Mouse (Mus musculus) Patski (cell line): ENCODE data around the gene Tcte3. TPM values are rescaled to one million over a fixed set of nuclear protein-coding genes. Genes with fewer than 3 reads are reported as not detected.
A peak's percentile ranks its signal among the peaks of the same experiment; 100 is the strongest.
"Not testable (repeated sequence)": the region's sequence is repeated elsewhere in the genome, so short reads cannot be mapped to it uniquely, and the experiment has no call there.

Experiments used
- ATAC-seq: fragments of 100-300 bp; one replicate; pipeline ENCODE4 v1.8.0; 2021
- CTCF ChIA-PET: fragments of 350-600 bp; sonication (Branson Sonifier 250); formaldehyde crosslinking; loops from one replicate; lab custom pipeline; 2022; ENCODE audit warnings: inconsistent platforms; lab: Charles Lee
- POLR2A ChIA-PET: fragments of 350-600 bp; sonication (Branson Sonifier 250); formaldehyde crosslinking; loops from one replicate; lab custom pipeline; 2022; ENCODE audit warnings: antibody characterized with exemption, inconsistent platforms; lab: Charles Lee
- DNase-seq: peaks from one replicate; pipeline ENCODE4 v3.0.0-alpha.2; 2011; ENCODE audit warnings: low read depth, low spot score
- H3K27me3 ChIP-seq: fragments of 371-371 bp; one replicate; pipeline ENCODE4 v1.5.1; 2021
- in situ Hi-C: fragments of 300-500 bp; cut with MboI; formaldehyde crosslinking; loops from 3 replicates; pipeline ENCODE4 v1.11.1; 2018; ENCODE audit warnings: low pct_unique_long_range_greater_than_20kb, mixed read lengths
- polyA plus RNA-seq: library from polyadenylated mRNA; unstranded; gene quantifications from one replicate; pipeline ENCODE4 v1.2.3, GENCODE M21; 2021

The Tcte3 gene
- polyA plus RNA-seq, 1 experiment from 2014 or later, result 0.19 TPM

DNA sequence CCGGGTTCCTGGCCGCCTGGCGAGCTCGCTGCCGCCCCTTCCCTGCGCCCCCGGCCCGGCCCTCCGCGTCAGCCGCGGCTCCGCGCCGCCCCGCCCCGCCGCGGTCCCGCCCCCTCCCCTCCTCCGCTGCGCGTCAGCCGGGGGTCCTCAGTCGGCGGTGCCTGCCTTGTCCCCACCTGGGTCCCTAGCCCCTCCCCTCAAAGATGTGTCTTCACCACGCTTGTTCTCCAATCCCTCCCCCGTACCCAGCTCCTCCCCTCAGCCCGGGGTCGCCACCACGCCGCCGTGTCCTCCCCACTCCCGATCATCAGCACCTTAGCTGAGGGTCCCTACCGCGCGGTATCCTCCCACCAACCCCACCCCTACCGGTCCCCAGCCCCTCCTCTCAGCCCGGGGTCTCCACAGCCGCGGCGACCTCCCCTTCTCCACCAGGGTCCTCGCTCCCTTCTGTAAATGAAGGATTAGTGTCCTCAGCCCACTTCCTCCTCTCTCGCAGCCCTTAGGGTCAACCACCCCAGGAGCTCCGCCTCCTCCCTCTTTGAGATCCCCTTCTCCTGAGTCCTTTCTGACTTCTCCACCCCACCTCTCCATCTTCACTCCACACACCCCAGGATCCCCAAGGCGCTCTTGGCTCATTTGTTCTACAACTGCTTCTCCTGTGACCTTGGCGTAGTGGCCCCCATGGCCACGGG lies 16.6 kb downstream of the Tcte3 start:
- in situ Hi-C loops, CTCF ChIA-PET, H3K27me3 ChIP-seq, DNase-seq, POLR2A ChIA-PET: not testable (repeated sequence)
- ATAC-seq, result peak; percentile 49

DNA sequence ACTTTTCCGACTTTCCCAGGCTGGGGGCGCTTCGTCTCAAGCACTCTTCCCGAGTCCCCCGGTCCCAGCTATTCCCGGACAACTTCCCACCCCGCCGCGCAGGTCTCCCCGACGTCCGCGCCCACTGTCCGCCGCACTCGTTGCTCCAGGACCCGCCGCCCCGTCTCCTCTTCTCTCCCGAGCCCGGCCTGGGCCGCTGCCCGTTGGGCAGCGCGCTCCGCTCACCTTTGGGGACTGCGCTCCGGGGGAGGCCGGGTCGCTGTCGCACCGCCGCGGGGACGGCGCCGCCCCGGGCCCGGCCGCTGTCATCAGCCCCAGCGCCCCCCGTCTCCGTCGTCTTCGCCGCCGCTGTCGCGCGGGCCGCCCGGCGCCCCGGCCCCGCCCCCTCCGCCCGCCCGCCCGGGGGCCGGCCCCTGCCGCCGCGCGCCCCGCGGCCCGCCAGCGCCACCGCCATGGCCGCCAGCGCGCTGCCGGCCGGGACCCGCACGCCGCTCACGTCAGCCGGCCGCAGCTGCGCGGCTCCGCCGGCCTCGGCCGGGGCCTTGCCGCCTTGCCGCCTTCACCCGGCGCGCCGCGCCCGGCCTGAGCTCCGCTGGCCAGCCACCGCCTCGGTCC lies 17.3 kb downstream of the Tcte3 start:
- in situ Hi-C loops, CTCF ChIA-PET, POLR2A ChIA-PET, H3K27me3 ChIP-seq, DNase-seq: not testable (repeated sequence)
- ATAC-seq, result peak; percentile 78

- CTCF ChIA-PET, ATAC-seq, DNase-seq, POLR2A ChIA-PET, H3K27me3 ChIP-seq, in situ Hi-C loops: not testable (repeated sequence)
Observed at GRCm38 (mm10) chr17:15021503-15022220, 19.6 kb downstream of the Tcte3 start.

DNA sequence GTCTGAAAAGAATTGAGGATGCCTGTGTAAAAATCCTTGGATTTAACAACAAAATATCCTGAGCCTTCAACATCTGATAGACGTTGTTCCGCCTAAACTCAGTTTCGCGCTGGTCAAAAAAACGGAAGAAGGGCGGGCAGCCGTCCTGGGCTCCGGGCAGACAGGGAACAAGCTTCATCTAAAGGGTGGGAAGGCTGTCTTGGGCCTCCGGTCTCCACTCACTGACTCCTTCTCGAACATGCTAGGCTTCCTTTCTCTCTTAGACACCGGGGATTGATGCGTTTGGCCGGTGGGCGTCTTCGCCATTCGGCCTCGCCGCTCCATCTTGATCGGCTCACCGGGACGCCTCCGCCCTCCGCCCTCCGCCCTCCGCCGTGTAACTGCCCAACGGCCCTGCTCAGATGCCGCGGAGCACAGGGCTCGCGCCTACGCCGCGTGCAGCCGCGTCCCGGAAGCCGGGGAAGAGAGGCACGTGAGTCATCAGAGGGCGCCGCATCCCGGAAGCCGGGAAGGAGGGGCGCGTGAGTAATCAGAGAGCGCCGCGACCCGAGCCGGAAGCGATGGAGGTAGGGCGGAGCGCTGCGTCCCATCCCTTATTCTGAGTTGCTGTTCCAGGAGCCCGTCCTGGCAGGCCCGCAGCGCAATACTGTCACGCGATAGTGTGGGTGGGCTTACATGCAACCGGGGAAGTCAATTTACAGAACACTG lies 31.4 kb downstream of the Tcte3 start, which contains the start of gene Gm3435:
Gene Gm3435, plus strand, starts transcription at position 471 of the 708 bp plus-strand sequence.
- CTCF ChIA-PET, POLR2A ChIA-PET, DNase-seq, H3K27me3 ChIP-seq, in situ Hi-C loops: not testable (repeated sequence)
- peak; percentile 94 for ATAC-seq

- ATAC-seq, result peak; percentile 73
- DNase-seq, POLR2A ChIA-PET, in situ Hi-C loops, H3K27me3 ChIP-seq, CTCF ChIA-PET: not testable (repeated sequence)
Observed at GRCm38 (mm10) chr17:15009088-15009487, 32.2 kb downstream of the Tcte3 start.

- in situ Hi-C loops, H3K27me3 ChIP-seq, DNase-seq, ATAC-seq, POLR2A ChIA-PET, CTCF ChIA-PET: not testable (repeated sequence)
Observed at GRCm38 (mm10) chr17:15000047-15000446, 41.2 kb downstream of the Tcte3 start.

DNA sequence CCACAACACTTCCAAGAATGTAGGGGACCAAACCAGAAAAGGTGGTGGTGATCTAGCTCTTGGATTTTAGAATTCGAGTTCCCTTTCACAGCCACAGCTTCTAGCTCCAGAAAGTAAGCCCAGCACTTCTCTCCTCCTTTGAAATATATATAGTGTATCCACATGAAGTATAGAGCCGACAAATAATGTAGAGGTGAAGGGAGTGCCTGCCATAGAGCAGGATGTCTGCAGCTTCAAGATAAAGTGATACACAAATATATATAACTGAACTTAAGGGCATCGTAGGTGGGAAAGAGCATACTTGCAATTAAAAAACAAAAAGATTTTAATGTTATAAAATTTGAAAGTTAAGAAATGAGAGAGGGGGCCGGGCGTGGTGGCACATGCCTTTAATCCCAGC lies 47.1 kb downstream of the Tcte3 start:
- ATAC-seq, POLR2A ChIA-PET, DNase-seq, in situ Hi-C loops, CTCF ChIA-PET, H3K27me3 ChIP-seq: not testable (repeated sequence)

GRCm38 (mm10) chr17:14993139-14993832 lies 48.0 kb downstream of the Tcte3 start:
- DNase-seq, in situ Hi-C loops, H3K27me3 ChIP-seq, CTCF ChIA-PET, POLR2A ChIA-PET: not testable (repeated sequence)
- ATAC-seq, result peak; percentile 31

DNA sequence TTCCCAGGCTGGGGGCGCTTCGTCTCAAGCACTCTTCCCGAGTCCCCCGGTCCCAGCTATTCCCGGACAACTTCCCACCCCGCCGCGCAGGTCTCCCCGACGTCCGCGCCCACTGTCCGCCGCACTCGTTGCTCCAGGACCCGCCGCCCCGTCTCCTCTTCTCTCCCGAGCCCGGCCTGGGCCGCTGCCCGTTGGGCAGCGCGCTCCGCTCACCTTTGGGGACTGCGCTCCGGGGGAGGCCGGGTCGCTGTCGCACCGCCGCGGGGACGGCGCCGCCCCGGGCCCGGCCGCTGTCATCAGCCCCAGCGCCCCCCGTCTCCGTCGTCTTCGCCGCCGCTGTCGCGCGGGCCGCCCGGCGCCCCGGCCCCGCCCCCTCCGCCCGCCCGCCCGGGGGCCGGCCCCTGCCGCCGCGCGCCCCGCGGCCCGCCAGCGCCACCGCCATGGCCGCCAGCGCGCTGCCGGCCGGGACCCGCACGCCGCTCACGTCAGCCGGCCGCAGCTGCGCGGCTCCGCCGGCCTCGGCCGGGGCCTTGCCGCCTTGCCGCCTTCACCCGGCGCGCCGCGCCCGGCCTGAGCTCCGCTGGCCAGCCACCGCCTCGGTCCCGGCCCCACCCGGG lies 48.7 kb downstream of the Tcte3 start:
- H3K27me3 ChIP-seq, CTCF ChIA-PET, DNase-seq, in situ Hi-C loops, POLR2A ChIA-PET: not testable (repeated sequence)
- peak; percentile 76 for ATAC-seq

DNA sequence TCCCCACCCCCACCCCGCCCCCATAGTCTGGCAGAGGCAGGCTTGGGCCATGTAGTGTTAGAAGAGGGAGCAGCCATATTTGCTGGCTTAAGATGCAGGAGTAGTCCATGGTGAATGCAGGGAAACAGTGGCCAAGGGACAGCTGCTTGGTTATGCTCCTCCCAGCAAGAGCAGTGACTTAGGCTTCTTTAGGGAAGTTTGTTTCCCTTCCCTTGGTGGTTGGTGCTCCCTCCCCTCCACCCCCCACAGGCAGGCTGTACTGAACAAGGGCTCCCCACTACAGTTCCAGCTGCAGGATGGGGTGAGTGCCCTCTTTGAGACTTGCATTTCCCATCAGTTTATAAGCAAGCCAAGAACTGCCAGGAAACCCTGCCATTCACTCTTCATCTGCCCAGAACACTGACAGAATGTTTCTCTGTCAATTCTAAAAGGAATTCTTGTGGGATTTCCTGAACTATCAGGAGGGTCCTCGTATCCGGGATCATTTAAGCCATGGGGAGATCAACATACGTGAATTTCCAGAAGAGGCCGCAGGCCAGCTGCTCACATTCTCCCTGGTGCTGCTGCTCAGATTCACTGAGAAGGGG lies 51.1 kb downstream of the Tcte3 start:
- in situ Hi-C loops, H3K27me3 ChIP-seq, DNase-seq, CTCF ChIA-PET, POLR2A ChIA-PET, ATAC-seq: not testable (repeated sequence)

- in situ Hi-C loops, H3K27me3 ChIP-seq, POLR2A ChIA-PET, DNase-seq, CTCF ChIA-PET: not testable (repeated sequence)
- ATAC-seq, result peak; percentile 95
Observed at GRCm38 (mm10) chr17:14978362-14979038, 62.8 kb downstream of the Tcte3 start, which contains the start of the genes 9030025P20Rik and Gm3417. Gene 9030025P20Rik, plus strand, starts transcription at chr17:14978468. Gene Gm3417, minus strand, starts transcription at chr17:14978790.

GRCm38 (mm10) chr17:14977718-14978361 lies 63.4 kb downstream of the Tcte3 start:
- CTCF ChIA-PET, POLR2A ChIA-PET, in situ Hi-C loops, H3K27me3 ChIP-seq, DNase-seq: not testable (repeated sequence)
- peak; percentile 72 for ATAC-seq
